Mouse (Mus musculus) liver, embryonic 12.5 days (tissue): ENCODE measurements around the gene Stra6. TPM values are rescaled to one million over a fixed set of nuclear protein-coding genes. Genes with fewer than 3 reads are reported as not detected.

Experiments
- ATAC-seq: fragments of 200-750 bp; cut with Nextera tagmentation; 2 replicates; pipeline ENCODE4 v1.8.0; 2017; ENCODE audit warnings: moderate number of reproducible peaks, mild to moderate bottlenecking, moderate library complexity
- H3K27ac ChIP-seq: fragments of 300-500 bp; sonication (generic); 2 replicates; pipeline ENCODE4 v1.5.1; 2016; ENCODE audit warnings: mild to moderate bottlenecking
- H3K27me3 ChIP-seq: fragments of 300-500 bp; sonication (generic); replicated peaks from 2 replicates; pipeline ENCODE4 v1.6.1; 2016; ENCODE audit warnings: mild to moderate bottlenecking, moderate library complexity
- H3K36me3 ChIP-seq: fragments of 300-500 bp; sonication (generic); 2 replicates; pipeline ENCODE4 v1.6.1; 2016; ENCODE audit warnings: mild to moderate bottlenecking, moderate library complexity
- H3K4me1 ChIP-seq: fragments of 300-500 bp; sonication (generic); 2 replicates; pipeline ENCODE4 v1.6.1; 2016
- H3K4me2 ChIP-seq: fragments of 300-500 bp; sonication (generic); 2 replicates; pipeline ENCODE4 v1.6.1; 2016; ENCODE audit warnings: mild to moderate bottlenecking, moderate library complexity
- H3K4me3 ChIP-seq: fragments of 300-500 bp; sonication (generic); 2 replicates; pipeline ENCODE4 v1.5.1; 2016; ENCODE audit warnings: mild to moderate bottlenecking, moderate library complexity
- H3K9ac ChIP-seq: fragments of 300-500 bp; sonication (generic); 2 replicates; pipeline ENCODE4 v1.6.1; 2016; ENCODE audit warnings: mild to moderate bottlenecking, moderate library complexity
- H3K9me3 ChIP-seq: fragments of 300-500 bp; sonication (generic); replicated peaks from 2 replicates; pipeline ENCODE4 v1.6.1; 2016; ENCODE audit warnings: mild to moderate bottlenecking, moderate library complexity
- WGBS: fragments of 180-500 bp; shearing (Covaris S2); methylation state at CpG from one replicate; pipeline ENCODE4 v1.1.7; 2016; ENCODE audit not compliant: insufficient replicate concordance; 5-methylcytosine and 5-hydroxymethylcytosine counted together
- polyA plus RNA-seq: library from polyadenylated mRNA; unstranded; fragments of >200 nt; fragmentation: Nextera tagmentation; extraction: Ambion mirVana; gene quantifications from 2 replicates; pipeline ENCODE4 v1.2.1, GENCODE M21; 2016

The Stra6 gene
- polyA plus RNA-seq, 1 experiment from 2014 or later, result 0.60 TPM

GRCm38 (mm10) chr9:58053544-58053943 is 10.0 kb upstream of the Stra6 start:
- H3K27me3 ChIP-seq, result peaks cover 42% of the 10 kb centered on the region
- H3K4me3 ChIP-seq, result no peak overlapping the region
- no peaks in the 10 kb centered on the region for H3K36me3 ChIP-seq
- no peak for ATAC-seq
- no peak overlapping the region for H3K27ac ChIP-seq
- H3K4me1 ChIP-seq, result no peaks in the 10 kb centered on the region
- H3K9ac ChIP-seq, result no peak overlapping the region
- H3K9me3 ChIP-seq, result no peaks in the 10 kb centered on the region
- no peak overlapping the region for H3K4me2 ChIP-seq
- 26% methylated on average over 3 of the region's 3 CpGs for WGBS

GRCm38 (mm10) chr9:58054032-58054431 is 9.6 kb upstream of the Stra6 start:
- Histone ChIP-seq H3K27ac (no peak overlapping the region), H3K4me3 (no peak overlapping the region), H3K27me3 (peaks cover 37% of the 10 kb centered on the region), H3K9me3 (no peaks in the 10 kb centered on the region), H3K4me2 (no peak overlapping the region), H3K9ac (no peak overlapping the region), H3K36me3 (no peaks in the 10 kb centered on the region), H3K4me1 (no peaks in the 10 kb centered on the region)
- WGBS, result 80% methylated on average over 1 of the region's 1 CpGs
- ATAC-seq, result no peak

GRCm38 (mm10) chr9:58055666-58056065 is 7.9 kb upstream of the Stra6 start:
- no peaks in the 10 kb centered on the region for H3K36me3 ChIP-seq
- H3K4me2 ChIP-seq, result no peak overlapping the region
- no peaks in the 10 kb centered on the region for H3K4me1 ChIP-seq
- no peak overlapping the region for H3K27ac ChIP-seq
- H3K4me3 ChIP-seq, result no peak overlapping the region
- 63% methylated on average over 5 of the region's 5 CpGs for WGBS
- H3K27me3 ChIP-seq, result peaks cover 25% of the 10 kb centered on the region; the same call in 1 of the 2 replicates
- no peaks in the 10 kb centered on the region for H3K9me3 ChIP-seq
- no peak for ATAC-seq
- H3K9ac ChIP-seq, result no peak overlapping the region

- no peaks in the 10 kb centered on the region for H3K9me3 ChIP-seq
- no peaks in the 10 kb centered on the region for H3K36me3 ChIP-seq
- peaks cover 4% of the 10 kb centered on the region; the same call in 1 of the 2 replicates for H3K4me1 ChIP-seq
- no peak overlapping the region for H3K4me2 ChIP-seq
- H3K27ac ChIP-seq, result no peak overlapping the region
- no peak overlapping the region for H3K4me3 ChIP-seq
- no peak overlapping the region for H3K9ac ChIP-seq
- WGBS, result 17% methylated on average over 1 of the region's 1 CpGs
- peaks cover 45% of the 10 kb centered on the region for H3K27me3 ChIP-seq
- ATAC-seq, result no peak
Measured at GRCm38 (mm10) chr9:58059920-58060319, 3.7 kb upstream of the Stra6 start.

- Histone ChIP-seq H3K4me3 (no peak overlapping the region), H3K27ac (no peak overlapping the region), H3K27me3 (peaks cover 52% of the 10 kb centered on the region), H3K4me1 (peaks cover 4% of the 10 kb centered on the region; the same call in 1 of the 2 replicates), H3K36me3 (no peaks in the 10 kb centered on the region), H3K9ac (no peak overlapping the region), H3K4me2 (no peak overlapping the region), H3K9me3 (no peaks in the 10 kb centered on the region)
- WGBS, result 6% methylated on average over 23 of the region's 23 CpGs
- ATAC-seq, result no peak
Measured at GRCm38 (mm10) chr9:58060677-58061667, 2.6 kb upstream of the Stra6 start.

- peaks cover 40% of the 10 kb centered on the region for H3K27me3 ChIP-seq
- no peak overlapping the region for H3K4me2 ChIP-seq
- H3K9ac ChIP-seq, result no peak overlapping the region
- peaks cover 4% of the 10 kb centered on the region; the same call in 1 of the 2 replicates for H3K4me1 ChIP-seq
- WGBS, result 52% methylated on average over 6 of the region's 6 CpGs
- H3K4me3 ChIP-seq, result no peak overlapping the region
- no peaks in the 10 kb centered on the region for H3K9me3 ChIP-seq
- no peaks in the 10 kb centered on the region for H3K36me3 ChIP-seq
- no peak overlapping the region for H3K27ac ChIP-seq
- no peak for ATAC-seq
Measured at GRCm38 (mm10) chr9:58065532-58065931, 1.9 kb downstream of the Stra6 start.

- 57% methylated on average over 6 of the region's 6 CpGs for WGBS
- no peak for ATAC-seq
- H3K4me1 ChIP-seq, result peaks cover 3% of the 10 kb centered on the region; the same call in 1 of the 2 replicates
- H3K9me3 ChIP-seq, result no peaks in the 10 kb centered on the region
- no peak overlapping the region for H3K4me2 ChIP-seq
- H3K9ac ChIP-seq, result no peak overlapping the region
- no peaks in the 10 kb centered on the region for H3K36me3 ChIP-seq
- no peak overlapping the region for H3K4me3 ChIP-seq
- H3K27ac ChIP-seq, result no peak overlapping the region
- peaks cover 37% of the 10 kb centered on the region for H3K27me3 ChIP-seq
Measured at GRCm38 (mm10) chr9:58065977-58066730, 2.6 kb downstream of the Stra6 start.

- ATAC-seq, result no peak
- H3K4me3 ChIP-seq, result no peak overlapping the region
- H3K36me3 ChIP-seq, result no peaks in the 10 kb centered on the region
- H3K4me2 ChIP-seq, result no peak overlapping the region
- H3K4me1 ChIP-seq, result no peaks in the 10 kb centered on the region
- peaks cover 35% of the 10 kb centered on the region for H3K27me3 ChIP-seq
- H3K9me3 ChIP-seq, result no peaks in the 10 kb centered on the region
- WGBS, result 59% methylated on average over 6 of the region's 6 CpGs
- no peak overlapping the region for H3K27ac ChIP-seq
- H3K9ac ChIP-seq, result no peak overlapping the region
Measured at GRCm38 (mm10) chr9:58066731-58067095, 3.1 kb downstream of the Stra6 start.

GRCm38 (mm10) chr9:58067546-58067945 is 4.0 kb downstream of the Stra6 start:
- no peaks in the 10 kb centered on the region for H3K4me1 ChIP-seq
- 66% methylated on average over 3 of the region's 3 CpGs for WGBS
- no peak overlapping the region for H3K4me2 ChIP-seq
- H3K36me3 ChIP-seq, result no peaks in the 10 kb centered on the region
- H3K9ac ChIP-seq, result no peak overlapping the region
- H3K27ac ChIP-seq, result no peak overlapping the region
- no peak overlapping the region for H3K4me3 ChIP-seq
- ATAC-seq, result no peak
- H3K9me3 ChIP-seq, result no peaks in the 10 kb centered on the region
- peaks cover 31% of the 10 kb centered on the region for H3K27me3 ChIP-seq

- no peak for ATAC-seq
- Histone ChIP-seq H3K4me2 (no peak overlapping the region), H3K36me3 (no peaks in the 10 kb centered on the region), H3K27ac (no peak overlapping the region), H3K4me1 (no peaks in the 10 kb centered on the region), H3K9me3 (no peaks in the 10 kb centered on the region), H3K27me3 (peaks cover 21% of the 10 kb centered on the region; the same call in 1 of the 2 replicates), H3K4me3 (no peak overlapping the region), H3K9ac (no peak overlapping the region)
- WGBS, result 41% methylated on average over 3 of the region's 3 CpGs
Measured at GRCm38 (mm10) chr9:58074561-58074960, 11.0 kb downstream of the Stra6 start.

- ATAC-seq, result no peak
- 13% methylated on average over 8 of the region's 8 CpGs for WGBS
- no peak overlapping the region for H3K4me3 ChIP-seq
- H3K36me3 ChIP-seq, result no peaks in the 10 kb centered on the region
- H3K27me3 ChIP-seq, result peaks cover 39% of the 10 kb centered on the region
- no peak overlapping the region for H3K4me2 ChIP-seq
- H3K27ac ChIP-seq, result no peak overlapping the region
- H3K9ac ChIP-seq, result no peak overlapping the region
- H3K9me3 ChIP-seq, result no peaks in the 10 kb centered on the region
- H3K4me1 ChIP-seq, result peaks cover 8% of the 10 kb centered on the region; the same call in 1 of the 2 replicates
Measured at GRCm38 (mm10) chr9:58084586-58084985, 21.0 kb downstream of the Stra6 start.

- H3K9ac ChIP-seq, result no peak overlapping the region
- H3K4me3 ChIP-seq, result no peak overlapping the region
- peaks cover 39% of the 10 kb centered on the region for H3K27me3 ChIP-seq
- WGBS, result 7% methylated on average over 2 of the region's 2 CpGs
- H3K4me2 ChIP-seq, result no peak overlapping the region
- H3K9me3 ChIP-seq, result no peaks in the 10 kb centered on the region
- H3K4me1 ChIP-seq, result peaks cover 8% of the 10 kb centered on the region; the same call in 1 of the 2 replicates
- no peak overlapping the region for H3K27ac ChIP-seq
- ATAC-seq, result no peak
- no peaks in the 10 kb centered on the region for H3K36me3 ChIP-seq
Measured at GRCm38 (mm10) chr9:58085074-58085473, 21.5 kb downstream of the Stra6 start.
